Mouse (Mus musculus) heart, postnatal 0 days (tissue): ENCODE measurements at regions not wholly inside any gene's neighbourhood (a gene's known extent, or its start where the extent isn't known, plus 50 kb on each side); places are given as distances from the start of the nearest gene placed in this dataset.
"Not testable (repeated sequence)": the region's sequence is repeated elsewhere in the genome, so short reads cannot be mapped to it uniquely, and the experiment has no call there.

Experiments used
- CTCF ChIP-seq: IDR thresholded peaks from 2 replicates; pipeline ENCODE4 v1.5.1; 2016; ENCODE audit warnings: antibody characterized with exemption, control low read depth, low read depth
- EP300 ChIP-seq: IDR thresholded peaks from 2 replicates; pipeline ENCODE4 v1.6.1; 2016; ENCODE audit warnings: antibody characterized with exemption, low read depth

- TF ChIP-seq CTCF, EP300: not testable (repeated sequence)
Observed at GRCm38 (mm10) chr6:60363931-60364330, 465.7 kb downstream of the Snca start.
